Mouse (Mus musculus) kidney, embryonic 16.5 days (tissue): ENCODE data around the gene 3425401B19Rik. TPM values are rescaled to one million over a fixed set of nuclear protein-coding genes. Genes with fewer than 3 reads are reported as not detected.
A peak's percentile ranks its signal among the peaks of the same experiment; 100 is the strongest.

Experiments
- ATAC-seq: fragments of 200-750 bp; cut with Nextera tagmentation; 2 replicates; pipeline ENCODE4 v1.8.0; 2017; ENCODE audit warnings: moderate TSS enrichment; ENCODE audit not compliant: low FRiP score, low TSS enrichment
- H3K27ac ChIP-seq: fragments of 300-500 bp; sonication (generic); 2 replicates; pipeline ENCODE4 v1.5.1; 2014; ENCODE audit warnings: low read length
- H3K27me3 ChIP-seq: fragments of 300-500 bp; sonication (generic); 2 replicates; pipeline ENCODE4 v1.6.1; 2014; ENCODE audit warnings: low read length, control low read depth, mixed read lengths; ENCODE audit not compliant: insufficient read depth
- H3K36me3 ChIP-seq: fragments of 300-500 bp; sonication (generic); 2 replicates; pipeline ENCODE4 v1.6.1; 2014; ENCODE audit warnings: low read length, control low read depth, mixed read lengths; ENCODE audit not compliant: insufficient read depth
- H3K4me1 ChIP-seq: fragments of 300-500 bp; sonication (generic); 2 replicates; pipeline ENCODE4 v1.6.1; 2014; ENCODE audit warnings: low read length, control low read depth, mixed read lengths; ENCODE audit not compliant: insufficient read depth
- H3K4me2 ChIP-seq: fragments of 300-500 bp; sonication (generic); replicated peaks from 2 replicates; pipeline ENCODE4 v1.6.1; 2014; ENCODE audit warnings: low read depth, low read length
- H3K4me3 ChIP-seq: fragments of 300-500 bp; sonication (generic); 2 replicates; pipeline ENCODE4 v1.5.1; 2014; ENCODE audit warnings: mild to moderate bottlenecking, low read length
- H3K9ac ChIP-seq: fragments of 300-500 bp; sonication (generic); replicated peaks from 2 replicates; pipeline ENCODE4 v1.6.1; 2014; ENCODE audit warnings: low read length
- H3K9me3 ChIP-seq: fragments of 300-500 bp; sonication (generic); 2 replicates; pipeline ENCODE4 v1.6.1; 2016; ENCODE audit warnings: low read length, control low read depth
- WGBS: fragments of 180-500 bp; shearing (Covaris S2); extraction: QIAGEN DNeasy Blood & Tissue Kit; methylation state at CpG from one replicate; pipeline ENCODE4 v1.1.7; 2014; 5-methylcytosine and 5-hydroxymethylcytosine counted together
- polyA plus RNA-seq: library from polyadenylated mRNA; unstranded; fragments of >200 nt; fragmentation: Nextera tagmentation; extraction: Ambion mirVana; gene quantifications from 2 replicates; pipeline ENCODE4 v1.2.1, GENCODE M21; 2015

Gene 3425401B19Rik
- polyA plus RNA-seq, 1 experiment from 2014 or later: 0.14 TPM

GRCm38 (mm10) chr14:32624245-32624644 lies 60.8 kb downstream of the 3425401B19Rik start:
- Histone ChIP-seq H3K36me3 (no peaks in the 10 kb centered on the region), H3K9ac (no peak overlapping the region), H3K9me3 (no peaks in the 10 kb centered on the region), H3K4me2 (no peak overlapping the region), H3K4me1 (no peaks in the 10 kb centered on the region), H3K27me3 (no peaks in the 10 kb centered on the region), H3K27ac (no peak overlapping the region), H3K4me3 (no peak overlapping the region)
- WGBS: 81% methylated on average over 3 of the region's 3 CpGs
- no peak for ATAC-seq

GRCm38 (mm10) chr14:32617253-32617652 lies 67.8 kb downstream of the 3425401B19Rik start:
- ATAC-seq: no peak
- H3K36me3 ChIP-seq: no peaks in the 10 kb centered on the region
- H3K27ac ChIP-seq: no peak overlapping the region
- no peak overlapping the region for H3K4me3 ChIP-seq
- no peaks in the 10 kb centered on the region for H3K27me3 ChIP-seq
- no peak overlapping the region for H3K4me2 ChIP-seq
- H3K9me3 ChIP-seq: no peaks in the 10 kb centered on the region
- no peaks in the 10 kb centered on the region for H3K4me1 ChIP-seq
- 89% methylated on average over 5 of the region's 5 CpGs for WGBS
- no peak overlapping the region for H3K9ac ChIP-seq

- H3K9me3 ChIP-seq: no peaks in the 10 kb centered on the region
- H3K27me3 ChIP-seq: peaks cover 22% of the 10 kb centered on the region; the same call in 1 of the 2 replicates
- H3K4me1 ChIP-seq: no peaks in the 10 kb centered on the region; the same call in 1 of the 2 replicates
- 20% methylated on average over 3 of the region's 3 CpGs for WGBS
- H3K36me3 ChIP-seq: no peaks in the 10 kb centered on the region
- H3K4me3 ChIP-seq: no peak overlapping the region
- H3K4me2 ChIP-seq: no peak overlapping the region
- no peak overlapping the region for H3K9ac ChIP-seq
- peak; percentile 73 for ATAC-seq
- H3K27ac ChIP-seq: no peak overlapping the region
These were observed 75.7 kb downstream of the 3425401B19Rik start for GRCm38 (mm10) chr14:32609392-32609791.

Other genes with a start within 250 kb of the 3425401B19Rik start
- 0.17 and 0.29 TPM in 2 replicates for gene Slc18a3, start 220.4 kb downstream of the 3425401B19Rik start, polyA plus RNA-seq
- gene Chat, start 219.3 kb downstream of the 3425401B19Rik start, polyA plus RNA-seq: 0.05 and 0.10 TPM in 2 replicates
- gene Ercc6, start 171.8 kb downstream of the 3425401B19Rik start, polyA plus RNA-seq: 17.7 and 20.3 TPM in 2 replicates
- gene Prrxl1, start 85.9 kb downstream of the 3425401B19Rik start, polyA plus RNA-seq: 0.06 and 0.08 TPM in 2 replicates
- gene Tmem273, start 100.7 kb upstream of the 3425401B19Rik start, polyA plus RNA-seq: 0.69 and 0.95 TPM in 2 replicates
- 0.10 and 0.15 TPM in 2 replicates for gene Fam170b, start 148.7 kb upstream of the 3425401B19Rik start, polyA plus RNA-seq
- 45.7 and 51.8 TPM in 2 replicates for gene Vstm4, start 171.5 kb upstream of the 3425401B19Rik start, polyA plus RNA-seq